Mouse (Mus musculus): ENCODE measurements around the gene Olfr738.

GRCm38 (mm10) chr14:50407268-50407667 lies at the start of gene Olfr738:
- TF ChIP-seq GATA1 (IDR thresholded peaks at IDR 0.05; ENCODE audit: borderline replicate concordance, low read length) (no peak), FLI1 (IDR thresholded peaks at IDR 0.05; ENCODE audit: low read length) (no peak)

Data from megakaryocyte, embryonic 14.5 days (primary cell).